Mouse (Mus musculus): ENCODE results near the gene Ephb2.

The Ephb2 gene

DNA sequence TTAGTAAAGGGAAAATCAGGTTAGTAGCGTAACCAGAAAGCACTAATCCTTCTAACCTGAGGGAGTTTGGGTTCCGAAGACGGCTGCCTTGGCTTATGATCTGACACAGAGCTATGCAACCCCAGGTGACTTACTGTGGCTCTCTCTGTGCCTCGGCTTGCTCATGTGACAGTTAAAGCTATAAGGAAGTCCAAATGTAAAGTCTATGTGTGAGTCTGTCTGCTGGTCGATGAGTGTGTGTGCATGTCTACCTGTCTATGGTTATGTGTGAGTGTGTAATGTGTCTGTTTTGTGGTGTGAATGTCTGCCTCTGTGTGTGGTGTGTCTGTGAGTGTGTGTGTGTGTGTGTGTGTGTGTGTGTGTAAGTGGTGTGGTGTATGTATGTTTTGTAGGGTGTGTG, 33.8 kb downstream of the Ephb2 start:
- intact Hi-C loops (cut with DNase I), result no loop called here

DNA sequence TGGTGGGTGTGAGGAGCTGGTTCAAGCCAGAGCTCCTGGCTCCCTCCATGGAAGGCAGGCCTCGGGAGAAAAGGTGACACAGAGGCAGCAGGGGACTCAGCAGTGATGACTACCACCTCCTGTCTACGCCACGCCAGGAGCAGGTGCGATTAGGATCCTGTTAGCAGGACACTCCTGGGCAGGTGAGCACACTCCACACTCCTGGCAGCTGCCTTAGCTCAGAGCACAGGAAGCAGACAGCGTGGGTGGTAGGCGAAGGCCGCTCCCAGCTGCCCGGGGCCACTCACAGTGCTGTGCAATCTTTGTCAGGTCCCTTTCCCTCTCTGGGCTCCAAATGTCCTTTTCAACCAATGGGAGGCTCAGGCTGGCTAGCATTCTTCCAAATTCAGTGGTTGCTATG, 34.3 kb downstream of the Ephb2 start:
- intact Hi-C loops (cut with DNase I), result no loop called here

DNA sequence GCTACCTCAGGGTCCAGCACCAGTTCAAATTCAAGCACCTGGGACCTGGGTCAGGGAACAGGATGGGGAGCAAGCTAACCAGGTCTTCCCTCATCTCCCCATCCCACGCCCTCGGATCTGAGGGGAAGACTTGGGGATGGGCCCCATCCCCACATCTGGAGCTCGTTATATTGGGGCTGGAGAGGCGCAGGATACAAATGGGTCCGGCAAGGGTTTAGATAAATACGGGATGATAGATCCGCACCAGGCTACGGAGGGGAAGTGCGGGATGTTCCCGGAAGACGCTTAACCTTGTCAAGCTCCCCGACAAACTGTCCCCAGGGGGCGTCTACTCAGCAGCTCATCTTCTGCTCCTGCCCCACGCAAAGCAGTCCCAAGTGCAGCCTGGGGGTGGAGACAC, 35.4 kb downstream of the Ephb2 start:
- intact Hi-C loops (cut with DNase I), result no loop called here

DNA sequence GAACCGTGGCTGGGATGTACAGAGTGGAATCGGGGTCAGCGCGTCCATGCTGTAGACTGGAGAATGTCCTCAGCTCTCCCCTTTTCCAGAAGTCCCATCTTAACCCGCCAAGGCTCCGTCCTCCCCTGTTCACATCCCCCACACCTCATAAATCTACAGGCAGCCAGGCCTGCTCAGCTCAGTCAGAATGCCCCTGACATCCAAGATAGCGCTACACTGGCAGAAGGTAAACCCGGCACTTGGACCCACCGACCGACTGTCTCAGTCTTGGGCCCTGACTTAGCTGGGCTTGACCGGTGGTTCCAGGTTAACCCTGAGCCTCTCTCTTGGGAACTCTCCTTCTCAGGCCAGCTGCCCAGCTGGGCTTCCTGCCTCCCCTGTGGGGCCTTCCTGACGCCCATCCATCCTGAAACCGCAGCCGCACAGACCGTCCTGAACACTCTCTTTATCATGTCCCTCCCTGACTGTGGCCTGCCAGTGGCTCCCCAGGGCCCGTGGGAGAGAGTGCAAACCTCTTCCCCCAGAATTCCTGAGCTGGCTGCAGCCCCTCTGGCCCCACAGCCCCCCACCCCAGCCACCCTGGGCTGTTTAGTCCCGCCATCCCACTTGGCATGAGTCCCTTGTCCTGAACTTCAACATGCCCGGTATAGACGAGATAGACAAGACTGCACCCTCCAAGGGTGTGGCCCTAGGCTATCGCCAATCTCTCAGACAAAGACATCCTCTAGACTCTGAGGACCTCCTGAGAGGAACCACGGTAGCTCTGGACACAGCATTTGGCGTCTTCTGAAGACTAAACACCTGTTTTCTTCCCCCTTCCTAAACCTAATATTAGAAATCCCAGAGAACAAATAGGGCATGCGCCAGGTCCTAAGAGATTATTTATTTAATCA, 37.9 kb downstream of the Ephb2 start:
- intact Hi-C loops (cut with DNase I), result no loop called here

DNA sequence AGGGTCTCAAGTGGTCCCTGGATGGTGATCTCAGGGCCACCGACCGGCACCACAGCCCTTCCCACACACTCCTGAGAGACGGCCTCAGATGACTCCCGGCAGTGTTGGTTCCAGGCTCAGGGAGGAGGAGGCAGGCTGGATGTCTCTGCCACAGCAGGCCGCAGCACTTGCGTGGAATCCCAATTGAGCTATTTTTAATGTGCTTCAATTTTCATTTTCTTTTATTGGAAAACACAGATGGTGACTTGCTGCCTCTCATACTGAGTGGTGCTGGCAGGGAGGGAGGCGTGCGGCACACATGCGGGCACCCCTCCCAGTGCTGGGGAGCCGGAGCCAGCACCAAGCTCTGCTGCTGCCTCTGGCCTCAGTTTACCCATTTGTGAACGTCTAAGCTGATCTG, 42.5 kb downstream of the Ephb2 start:
- intact Hi-C loops (cut with DNase I), result no loop called here

DNA sequence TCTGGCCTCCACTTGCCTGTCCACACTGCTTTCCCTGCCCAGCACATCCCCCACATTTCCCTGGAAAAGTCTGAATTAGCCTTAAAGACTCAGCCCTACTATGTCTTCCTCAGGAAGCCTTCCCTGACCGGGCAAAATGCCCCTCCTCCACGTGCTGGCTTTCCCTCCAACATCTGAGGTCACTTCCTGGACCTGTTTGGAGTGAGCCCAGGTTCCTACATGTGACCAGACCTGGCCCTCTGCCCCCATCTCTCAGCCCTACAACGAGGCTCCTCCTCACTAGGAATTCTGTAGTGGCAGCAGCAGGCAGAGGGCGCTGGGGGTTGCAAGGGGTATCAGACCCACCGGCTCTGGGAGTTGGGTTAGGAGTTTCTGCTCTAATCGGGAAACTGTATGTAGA, 46.0 kb downstream of the Ephb2 start:
- intact Hi-C loops (cut with DNase I), result no loop called here

DNA sequence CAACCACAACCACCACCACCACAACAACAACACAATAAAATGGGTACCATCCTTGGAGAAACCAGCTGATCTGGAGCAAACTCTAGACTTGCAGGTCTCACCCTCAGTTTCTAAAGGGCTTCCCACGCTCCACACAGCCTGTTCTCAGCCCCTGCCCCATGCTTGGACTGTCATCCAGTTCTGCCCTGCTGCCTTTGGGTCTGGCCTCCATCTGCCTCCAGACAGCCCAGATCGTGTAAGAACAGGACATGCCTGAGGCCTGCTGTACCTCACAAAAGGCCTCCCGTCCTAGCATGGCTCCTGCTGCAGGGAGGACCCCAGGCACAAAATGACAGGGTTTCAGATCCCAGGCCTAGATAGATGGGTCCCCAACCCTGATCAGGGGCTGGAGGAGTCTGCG, 48.4 kb downstream of the Ephb2 start:
- intact Hi-C loops (cut with DNase I), result no loop called here

DNA sequence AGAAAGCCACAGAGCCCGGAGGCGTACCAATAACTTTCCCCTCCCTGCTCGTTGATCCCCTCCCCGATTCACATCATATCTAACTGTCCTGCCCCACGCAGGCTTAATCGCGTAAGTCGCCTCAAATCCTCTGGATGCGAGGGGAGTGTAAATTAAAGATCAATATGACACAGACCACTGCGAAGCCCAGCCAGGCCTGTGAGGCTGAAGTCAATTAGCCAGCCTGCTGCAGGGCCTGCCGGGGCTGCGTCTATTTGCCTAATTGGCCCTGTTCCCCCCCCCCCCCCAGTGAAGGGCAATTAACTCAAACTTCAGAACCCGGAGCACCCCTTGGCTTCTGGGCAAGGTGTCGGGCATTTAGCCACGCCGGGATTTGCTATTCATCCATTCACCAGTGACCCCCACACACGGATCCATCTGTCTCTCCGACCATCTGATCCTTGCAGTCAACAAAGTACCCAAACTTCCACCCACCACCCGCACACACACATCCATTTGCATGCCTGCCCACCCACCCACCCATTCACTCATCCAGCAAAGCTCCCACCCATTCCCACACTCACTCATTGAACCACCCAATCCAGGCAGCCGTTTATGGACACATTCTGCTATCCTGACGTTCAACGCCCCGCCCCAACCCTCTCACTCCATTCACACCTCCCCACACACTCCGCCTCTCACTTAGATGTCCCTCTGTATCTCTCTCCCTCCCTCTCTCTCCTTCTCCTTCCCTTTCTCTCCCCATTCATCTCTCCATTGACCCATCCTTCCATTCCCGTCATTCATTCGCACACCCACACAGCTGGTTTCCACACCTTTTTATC, 49.1 kb downstream of the Ephb2 start:
- intact Hi-C loops (cut with DNase I), result no loop called here

DNA sequence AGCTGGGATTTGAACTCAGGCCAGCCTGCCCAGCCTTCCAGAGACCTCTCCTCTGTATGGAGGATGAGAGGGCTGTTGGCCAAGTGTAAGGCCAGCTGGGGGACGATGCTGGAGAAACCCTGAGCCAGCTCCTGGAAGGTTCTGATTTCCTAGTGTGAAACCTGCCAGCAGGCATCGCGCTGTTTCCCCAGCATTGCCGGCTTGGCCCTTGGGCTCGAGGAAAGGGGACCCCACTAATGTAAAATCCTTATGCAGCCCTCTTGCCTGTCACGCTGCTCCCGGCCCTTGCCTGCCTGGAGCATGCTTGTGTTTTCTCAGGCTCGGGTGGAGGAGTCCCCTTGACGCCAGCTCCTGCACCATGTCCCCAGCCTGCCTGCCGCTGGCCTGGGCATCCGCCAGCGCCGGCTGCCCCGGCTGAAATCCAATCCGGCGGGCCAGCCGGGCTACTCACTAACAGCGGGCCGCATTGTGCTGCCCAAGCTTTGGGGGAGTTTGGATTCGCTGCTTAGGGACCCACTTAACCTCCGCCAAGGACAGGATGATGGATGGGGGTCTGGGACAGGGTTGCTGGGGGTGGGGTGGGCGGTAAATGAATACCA, 52.1 kb downstream of the Ephb2 start:
- intact Hi-C loops (cut with DNase I), result no loop called here

DNA sequence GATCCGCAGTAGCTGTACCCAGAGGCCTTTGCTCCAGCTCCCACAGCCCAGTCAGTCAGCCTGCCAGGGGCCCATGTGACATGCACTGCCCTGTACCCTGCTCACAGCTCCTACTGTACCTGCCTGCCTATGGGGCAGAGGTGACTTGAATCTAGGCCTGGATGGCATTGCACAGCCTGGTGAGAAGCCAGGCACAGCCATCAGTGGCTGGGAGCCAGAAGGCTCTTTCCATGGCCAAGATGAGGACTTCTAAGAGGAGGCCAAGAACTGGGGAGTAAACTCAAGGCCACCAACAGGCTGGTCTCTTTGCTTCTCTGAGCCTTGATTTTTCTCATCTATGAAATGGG, 53.2 kb downstream of the Ephb2 start:
- intact Hi-C loops (cut with DNase I), result no loop called here

DNA sequence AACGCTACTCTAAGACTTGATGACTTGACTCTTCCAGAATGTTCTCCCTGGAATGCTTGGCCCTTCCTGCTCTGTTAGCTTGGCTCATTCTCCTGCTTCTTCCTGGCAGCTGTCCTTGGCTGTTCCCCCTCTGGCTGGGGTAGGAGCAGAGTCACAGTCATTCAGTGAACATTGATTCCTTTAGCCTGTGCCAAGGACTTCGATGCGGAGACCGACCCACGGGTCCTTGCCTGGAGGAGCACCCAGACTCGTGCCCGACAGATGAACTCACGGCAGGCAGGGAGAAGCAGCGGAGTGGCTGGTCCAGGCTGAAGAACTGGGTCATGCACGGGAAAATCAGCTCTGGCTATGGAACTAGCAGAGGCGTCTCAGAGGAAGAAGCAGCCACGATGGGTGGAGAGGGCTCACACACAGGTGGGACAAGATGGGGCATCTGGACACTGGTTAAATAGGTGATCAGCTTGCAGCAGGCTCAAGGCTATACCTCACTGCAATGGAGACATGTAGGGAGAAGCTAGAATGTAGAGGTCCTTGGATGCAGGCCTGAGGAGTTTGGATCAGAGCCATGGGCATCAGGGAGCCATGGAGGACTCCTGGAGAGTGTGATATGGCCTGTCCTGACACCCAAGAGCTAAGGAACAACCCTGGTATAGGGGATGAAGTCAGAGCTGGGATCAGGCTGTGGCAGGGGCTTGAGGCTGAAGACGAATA, 53.8 kb downstream of the Ephb2 start:
- intact Hi-C loops (cut with DNase I), result no loop called here

DNA sequence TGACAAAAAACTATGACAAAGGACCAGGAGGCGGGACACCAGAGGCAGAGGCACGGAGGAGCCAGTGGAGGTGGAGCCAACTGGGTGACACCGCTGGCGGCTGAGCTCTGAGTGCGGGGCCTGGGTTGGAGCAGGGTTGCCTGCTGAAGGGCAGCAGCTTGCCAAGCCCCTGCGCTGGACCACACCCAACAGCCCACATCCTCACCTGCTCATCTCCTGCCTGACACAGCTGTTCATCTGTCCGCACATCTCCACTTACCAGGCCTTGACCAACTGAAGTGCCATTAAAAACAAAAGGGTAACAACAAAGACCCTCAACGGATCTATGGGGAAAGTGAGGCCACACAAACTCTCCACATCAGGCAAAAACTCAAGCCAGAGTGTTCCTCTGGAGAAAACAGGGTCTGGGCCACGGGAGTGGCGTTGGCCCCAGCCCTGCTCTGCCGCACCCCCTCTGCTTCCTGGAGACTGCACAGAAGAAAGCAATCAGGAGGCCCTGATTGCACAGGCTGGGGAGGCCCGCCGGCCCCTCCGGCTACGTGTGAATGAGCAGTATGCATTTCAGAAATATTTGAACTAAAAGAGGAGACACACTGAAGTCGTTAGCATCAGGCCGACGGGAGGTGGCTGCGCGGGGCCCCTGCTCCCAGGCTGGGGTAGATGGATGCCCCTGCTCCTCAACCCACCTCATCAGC, 55.4 kb downstream of the Ephb2 start:
- intact Hi-C loops (cut with DNase I), result no loop called here

DNA sequence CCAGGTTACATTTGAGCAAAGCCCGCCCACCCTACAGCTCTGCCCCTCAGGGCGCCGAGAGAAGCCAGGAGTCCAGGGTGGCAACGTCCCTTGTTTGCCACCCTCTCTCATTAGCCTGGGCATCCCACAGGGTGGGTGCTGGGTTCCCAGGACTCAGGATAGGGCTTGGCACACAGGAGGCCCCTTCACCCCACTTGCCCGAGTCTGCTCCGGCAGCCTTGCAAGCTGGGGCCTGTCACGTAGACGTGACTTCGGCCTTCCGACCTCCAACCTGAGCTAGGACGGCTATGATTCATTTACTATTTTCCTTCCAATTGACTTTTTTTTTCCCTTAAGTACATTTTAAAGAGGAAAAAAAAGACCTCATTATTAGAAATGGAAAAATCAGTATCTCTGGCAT, 56.6 kb downstream of the Ephb2 start:
- intact Hi-C loops (cut with DNase I), result no loop called here

DNA sequence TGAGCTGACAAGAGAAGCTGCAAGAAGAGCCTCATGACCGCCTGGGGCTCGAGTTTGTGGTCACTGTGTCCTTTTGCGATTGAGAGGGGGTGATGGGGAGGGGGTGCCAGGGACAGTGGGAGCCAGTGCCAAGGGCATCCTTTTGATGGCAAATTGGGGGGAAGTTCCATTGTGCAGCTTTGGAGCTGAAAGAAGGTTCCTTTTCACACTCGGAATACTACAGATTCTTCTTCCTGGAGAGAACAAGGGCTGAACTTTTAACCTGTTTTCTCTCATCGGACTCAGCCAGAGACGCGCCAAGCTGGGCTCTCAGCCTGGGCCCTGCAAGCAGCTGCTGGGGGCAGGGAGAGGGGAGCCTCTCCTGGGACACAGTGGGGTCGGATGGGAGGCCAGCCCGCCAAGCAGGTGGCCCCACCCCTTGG, 59.3 kb downstream of the Ephb2 start:
- intact Hi-C loops (cut with DNase I), result no loop called here

DNA sequence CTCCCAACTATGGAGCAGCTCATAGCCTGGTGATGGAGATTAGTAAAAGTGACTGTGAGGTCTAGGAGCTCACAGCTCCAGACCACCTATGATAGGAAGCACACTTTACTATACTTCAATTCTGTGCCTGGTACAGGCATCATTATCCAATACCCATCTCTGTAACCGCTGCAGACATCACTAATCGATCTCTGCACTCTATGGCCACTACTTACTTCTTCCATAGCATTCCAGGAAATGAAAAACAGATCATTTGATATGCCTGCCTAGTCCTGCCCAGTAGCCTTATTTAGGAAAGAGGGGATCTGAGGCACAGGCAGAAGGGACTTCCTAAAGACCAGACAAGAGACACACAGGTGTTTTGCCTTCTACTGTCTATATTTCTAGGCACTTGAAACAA, 59.9 kb downstream of the Ephb2 start:
- intact Hi-C loops (cut with DNase I), result no loop called here

DNA sequence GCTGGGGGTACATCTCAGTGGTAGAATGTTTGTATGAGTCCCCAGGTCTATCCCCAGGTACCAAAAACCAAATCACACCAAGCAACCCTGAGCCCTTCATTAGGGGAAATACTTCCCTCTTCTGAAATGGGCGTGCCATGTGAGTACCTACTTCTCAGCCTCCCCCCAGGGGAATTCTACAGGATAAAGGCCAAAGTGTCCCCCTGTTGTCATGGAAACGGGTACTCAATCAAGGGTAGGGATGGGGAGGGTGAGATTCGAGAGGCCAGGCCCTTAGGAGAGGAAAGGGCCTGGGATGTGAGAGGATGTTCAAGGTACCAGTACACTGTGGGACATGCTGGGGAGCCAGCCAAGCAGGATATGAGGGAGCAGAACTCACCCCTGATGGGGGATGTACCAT, 61.6 kb downstream of the Ephb2 start:
- intact Hi-C loops (cut with DNase I), result no loop called here

DNA sequence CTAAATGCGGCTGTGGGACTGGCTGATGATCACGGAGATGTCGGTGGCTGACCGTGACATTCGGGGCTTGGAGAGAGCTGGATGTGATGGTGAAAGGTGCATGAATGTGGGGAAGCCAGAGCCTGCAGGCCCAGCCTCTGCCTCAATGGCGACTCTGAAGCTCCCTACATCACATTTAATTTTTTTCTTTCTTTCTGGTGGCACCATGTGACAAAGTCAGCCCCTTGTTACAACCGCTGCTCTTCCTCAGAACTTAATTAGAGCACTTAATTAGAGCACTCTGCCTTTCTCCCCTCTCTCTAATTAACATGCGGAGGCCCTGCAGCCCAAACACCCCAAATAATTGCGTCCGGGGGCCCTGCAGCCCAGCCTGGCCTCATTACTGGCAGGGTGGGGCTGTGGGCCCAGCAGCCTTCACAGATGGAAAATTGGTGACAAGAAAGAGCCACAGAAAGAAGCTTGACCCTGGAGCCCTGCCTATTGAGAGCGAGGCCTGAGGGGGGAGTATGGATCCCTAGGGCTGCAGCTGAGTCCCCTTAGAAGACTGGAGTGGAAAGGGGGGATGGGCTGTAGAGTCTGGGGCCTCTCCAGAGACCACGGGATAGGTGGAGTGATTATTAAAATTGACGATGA, 62.7 kb downstream of the Ephb2 start:
- intact Hi-C loops (cut with DNase I), result no loop called here

DNA sequence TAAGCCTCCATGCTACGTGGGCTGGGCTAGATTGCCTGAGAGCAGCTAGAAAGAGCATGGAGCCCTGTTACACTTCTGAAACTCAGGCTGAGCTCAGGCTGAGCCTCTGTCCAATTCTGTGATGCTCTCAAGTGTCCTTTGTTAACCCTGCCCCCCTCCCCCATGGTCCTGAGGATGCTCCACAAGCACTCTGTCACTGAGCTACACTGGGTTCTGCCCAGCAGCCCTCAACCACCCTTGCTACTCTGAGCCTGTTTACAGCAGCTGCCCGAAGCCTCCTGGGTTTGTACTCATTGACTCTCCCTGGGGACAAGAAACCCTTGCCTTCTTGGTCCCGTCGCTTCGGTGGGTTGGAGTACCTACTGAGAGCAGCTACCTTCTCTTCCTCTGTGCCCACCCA, 63.5 kb downstream of the Ephb2 start:
- intact Hi-C loops (cut with DNase I), result no loop called here

DNA sequence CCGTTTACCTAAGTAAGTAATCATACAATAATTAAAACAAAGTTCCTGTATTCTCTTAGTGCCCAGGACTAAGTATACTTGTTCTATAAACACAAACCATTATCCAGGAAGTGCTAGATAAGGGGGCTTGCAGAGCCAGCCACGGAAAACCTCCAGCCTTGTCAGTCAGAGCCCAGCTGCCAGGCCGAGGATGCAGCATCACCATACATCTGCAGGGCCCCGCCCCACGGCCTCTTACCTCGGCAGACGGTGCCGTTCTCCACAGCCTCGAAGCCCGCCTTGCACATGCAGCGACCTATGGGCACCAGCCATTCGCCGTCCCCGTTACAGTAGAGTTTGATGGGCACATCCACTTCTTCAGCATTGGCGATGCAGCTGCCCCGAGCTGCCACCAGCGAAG, 65.1 kb downstream of the Ephb2 start:
- intact Hi-C loops (cut with DNase I), result no loop called here

DNA sequence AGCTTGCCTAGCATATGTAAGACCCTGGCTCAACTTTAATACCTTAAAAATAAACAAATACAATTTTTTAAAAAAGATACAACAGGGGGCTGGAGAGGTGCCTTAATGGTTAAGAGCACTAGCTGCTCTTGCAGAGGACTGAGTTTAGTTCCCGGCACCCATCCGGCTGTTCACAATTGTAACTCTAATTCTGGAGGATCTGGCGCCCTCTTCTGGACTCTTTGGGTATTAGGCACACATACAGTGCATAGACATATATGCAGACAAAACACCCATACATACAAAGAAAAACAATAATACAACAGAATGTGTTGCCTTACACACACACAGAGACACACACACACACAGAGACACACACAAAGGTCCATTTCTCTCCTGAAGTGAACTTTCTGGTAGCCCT, 67.3 kb downstream of the Ephb2 start:
- intact Hi-C loops (cut with DNase I), result no loop called here

DNA sequence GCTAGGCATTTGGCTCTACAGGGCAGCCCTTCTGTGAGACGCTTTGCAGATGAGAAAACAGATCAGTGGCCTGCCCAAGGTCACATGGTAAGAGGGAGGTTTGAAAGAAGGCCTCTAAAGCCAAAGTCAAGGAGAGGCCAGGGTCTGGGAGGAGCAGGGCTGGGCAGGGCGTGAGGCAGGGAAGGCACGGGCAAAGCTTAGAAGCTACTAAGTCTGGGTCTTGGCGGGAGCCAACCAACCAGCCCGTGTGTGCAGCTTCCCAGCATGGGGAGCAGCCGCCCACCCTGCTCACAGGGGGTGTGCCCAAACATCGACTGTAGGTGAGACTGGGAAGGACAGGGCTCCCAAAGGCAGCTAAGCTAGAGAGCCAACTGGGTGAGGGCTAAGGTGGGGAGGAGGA, 70.7 kb downstream of the Ephb2 start:
- intact Hi-C loops (cut with DNase I), result no loop called here
